Mouse (Mus musculus) lung, postnatal 0 days (tissue): ENCODE results near the gene Apc2.

Source experiments
- CTCF ChIP-seq: IDR thresholded peaks from 2 replicates; pipeline ENCODE4 v1.5.1; 2016; ENCODE audit warnings: antibody characterized with exemption, mild to moderate bottlenecking
- EP300 ChIP-seq: IDR thresholded peaks from 2 replicates; pipeline ENCODE4 v1.6.1; 2016; ENCODE audit warnings: antibody characterized with exemption, mild to moderate bottlenecking, control low read depth

DNA sequence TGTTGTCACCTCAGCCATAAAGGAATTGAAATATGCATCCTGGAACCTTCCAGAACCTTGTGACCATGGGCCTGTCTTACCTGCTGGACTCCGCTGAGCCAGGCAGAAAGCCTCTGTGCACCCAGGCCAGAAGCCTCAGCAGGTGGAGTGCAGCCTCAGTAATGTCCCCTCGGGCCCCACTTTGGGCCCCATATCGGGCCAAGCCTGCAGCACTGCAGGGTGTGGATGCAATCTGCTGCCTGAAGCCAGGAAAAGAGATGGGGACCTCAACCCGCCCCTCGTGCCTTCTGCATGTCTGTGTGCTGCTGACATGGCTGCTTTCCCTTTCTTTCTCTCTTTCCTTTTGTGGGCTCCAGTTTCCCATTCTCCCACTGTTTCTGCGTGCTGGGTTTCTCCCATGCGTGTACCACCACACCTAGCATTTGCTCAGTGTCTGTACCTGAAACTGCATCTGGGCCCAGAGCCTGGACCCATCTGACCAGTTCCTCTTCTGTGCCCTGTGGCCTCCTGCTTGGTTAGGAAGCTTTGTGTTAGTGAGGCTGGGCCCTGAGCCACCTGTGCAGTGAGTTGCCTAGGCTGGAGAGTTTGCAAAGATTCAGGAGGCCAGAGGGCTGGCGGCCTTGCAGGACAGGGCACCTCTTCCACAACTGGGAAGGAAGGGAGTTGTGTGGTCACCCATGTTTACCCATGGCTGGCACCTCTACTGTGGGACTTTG, 23.7 kb upstream of the Apc2 start:
- no peak for TF ChIP-seq CTCF
- TF ChIP-seq EP300 = no peak
